Mouse (Mus musculus) limb, embryonic 11.5 days (tissue): ENCODE data around the gene 1700003E16Rik. TPM values are rescaled to one million over a fixed set of nuclear protein-coding genes. Genes with fewer than 3 reads are reported as not detected.

ENCODE experiments used
- ATAC-seq: fragments of 200-750 bp; cut with Nextera tagmentation; 2 replicates; pipeline ENCODE4 v1.8.0; 2017; ENCODE audit warnings: low read depth; ENCODE audit not compliant: insufficient number of reproducible peaks, low FRiP score, low TSS enrichment
- DNase-seq: peaks from one replicate; pipeline ENCODE4 v3.0.0-alpha.2; 2015; ENCODE audit warnings: low spot score
- H3K27ac ChIP-seq: fragments of 300-500 bp; sonication (generic); replicated peaks from 2 replicates; pipeline ENCODE4 v1.5.1; 2014; ENCODE audit warnings: low read depth, mild to moderate bottlenecking, low read length
- H3K27me3 ChIP-seq: fragments of 300-500 bp; sonication (generic); 2 replicates; pipeline ENCODE4 v1.6.1; 2014; ENCODE audit warnings: mild to moderate bottlenecking, low read length, mixed read lengths; ENCODE audit not compliant: control insufficient read depth, insufficient read depth
- H3K36me3 ChIP-seq: fragments of 300-500 bp; sonication (generic); 2 replicates; pipeline ENCODE4 v1.6.1; 2014; ENCODE audit warnings: mild to moderate bottlenecking, low read length, moderate library complexity, mixed read lengths; ENCODE audit not compliant: control insufficient read depth, insufficient read depth
- H3K4me1 ChIP-seq: fragments of 300-500 bp; sonication (generic); 2 replicates; pipeline ENCODE4 v1.6.1; 2014; ENCODE audit warnings: low read length, mixed read lengths; ENCODE audit not compliant: control insufficient read depth, insufficient read depth
- H3K4me2 ChIP-seq: fragments of 300-500 bp; sonication (generic); 2 replicates; pipeline ENCODE4 v1.6.1; 2014; ENCODE audit warnings: low read depth, mild to moderate bottlenecking, moderate library complexity; ENCODE audit not compliant: severe bottlenecking
- H3K4me3 ChIP-seq: fragments of 300-500 bp; sonication (generic); 2 replicates; pipeline ENCODE4 v1.5.1; 2014; ENCODE audit warnings: low read depth, low read length
- H3K9ac ChIP-seq: fragments of 300-500 bp; sonication (generic); 2 replicates; pipeline ENCODE4 v1.6.1; 2014; ENCODE audit warnings: mild to moderate bottlenecking, low read length
- H3K9me3 ChIP-seq: fragments of 300-500 bp; sonication (generic); 2 replicates; pipeline ENCODE4 v1.6.1; 2016; ENCODE audit warnings: low read length; ENCODE audit not compliant: control insufficient read depth
- WGBS: fragments of 180-500 bp; shearing (Covaris S2); extraction: QIAGEN DNeasy Blood & Tissue Kit; methylation state at CpG from one replicate; pipeline ENCODE4 v1.1.7; 2014; 5-methylcytosine and 5-hydroxymethylcytosine counted together
- polyA plus RNA-seq: library from polyadenylated mRNA; unstranded; fragments of >200 nt; fragmentation: Nextera tagmentation; extraction: Ambion mirVana; gene quantifications from 2 replicates; pipeline ENCODE4 v1.2.1, GENCODE M21; 2014

The 1700003E16Rik gene
- polyA plus RNA-seq, 1 experiment from 2014 or later = 1.1 TPM

DNA sequence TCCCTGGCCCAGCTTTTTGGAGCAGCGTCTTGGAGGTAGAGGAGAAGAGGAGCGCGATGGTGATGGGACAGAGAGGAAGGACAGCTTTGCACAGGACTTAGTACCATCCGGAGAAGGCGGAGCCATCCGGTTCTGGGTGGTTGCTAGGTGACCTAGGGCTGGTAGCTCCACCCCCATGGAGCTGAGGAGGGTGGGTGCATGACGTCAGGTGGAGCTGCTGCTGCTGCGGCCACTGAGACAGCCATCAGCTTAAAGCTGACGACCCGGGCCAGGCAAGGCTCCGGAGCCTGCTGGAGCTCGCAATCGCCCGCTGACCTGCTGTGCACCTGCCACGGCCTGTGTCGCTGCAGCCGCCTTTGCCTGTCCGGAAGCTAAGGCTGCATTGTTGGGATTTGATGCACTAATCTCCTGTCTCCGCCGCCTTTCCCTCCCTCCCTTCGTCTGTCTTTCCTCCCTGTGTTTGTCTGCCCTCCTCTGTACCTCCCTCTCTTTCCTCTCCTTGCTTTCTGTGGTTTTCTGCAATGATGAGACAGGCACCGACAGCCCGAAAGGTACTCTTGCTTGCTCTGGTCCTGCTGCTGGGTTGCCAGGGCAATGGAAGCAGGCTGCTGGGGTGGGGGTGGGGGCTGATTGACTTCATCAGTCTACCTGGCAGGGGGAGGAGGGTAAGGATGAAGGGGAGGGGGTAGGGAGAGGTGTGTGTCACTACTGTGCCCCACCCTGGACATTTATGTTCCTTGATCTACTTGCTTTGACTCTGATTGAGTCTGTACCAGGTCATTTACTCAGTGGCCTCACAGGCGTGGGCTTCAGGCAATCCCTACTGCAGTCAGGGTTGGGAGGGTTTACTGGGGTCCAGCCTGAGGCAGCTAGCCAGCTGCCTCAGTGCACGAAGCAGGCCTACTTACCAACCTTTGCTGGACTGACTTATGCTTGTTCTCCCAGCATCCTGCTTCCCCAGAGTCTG, 30.0 kb downstream of the 1700003E16Rik start:
- peak overlapping the region; percentile 50 for H3K4me2 ChIP-seq

DNA sequence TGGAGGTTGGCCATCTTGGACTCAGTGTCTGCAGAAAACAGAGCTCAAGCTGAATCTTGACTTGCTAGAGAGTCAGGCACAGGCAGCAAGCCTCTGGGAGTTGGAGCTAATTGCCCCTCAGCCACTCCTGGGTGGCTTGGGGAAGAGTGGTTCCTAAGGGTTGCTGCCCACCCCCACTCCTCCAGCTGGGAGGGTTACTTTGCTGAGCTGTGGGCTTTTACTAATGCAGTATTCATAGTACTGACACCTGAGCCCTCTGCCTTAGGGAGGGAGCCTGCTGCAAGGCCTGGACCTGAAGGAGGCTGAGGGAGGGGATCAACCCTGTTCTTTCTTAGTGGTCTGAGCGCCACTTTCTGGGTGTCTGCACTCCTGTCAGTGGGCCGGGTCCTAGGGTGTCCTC, 30.7 kb downstream of the 1700003E16Rik start:
- Histone ChIP-seq H3K36me3 (peaks cover 14% of the 10 kb centered on the region), H3K27me3 (no peaks in the 10 kb centered on the region), H3K4me2 (peak overlapping the region; percentile 50; the same call in 1 of the 2 replicates), H3K27ac (peak overlapping the region; percentile 67), H3K9ac (no peak overlapping the region; the same call in 1 of the 2 replicates), H3K9me3 (no peaks in the 10 kb centered on the region), H3K4me3 (no peak overlapping the region), H3K4me1 (peaks cover 23% of the 10 kb centered on the region)
- no peak for ATAC-seq
- DNase-seq = peak; percentile 34
- 67% methylated on average over 2 of the region's 2 CpGs for WGBS

More for the DNA sequence above, 30.0 kb downstream of the 1700003E16Rik start:
- Histone ChIP-seq H3K9me3 (no peaks in the 10 kb centered on the region), H3K27me3 (no peaks in the 10 kb centered on the region), H3K9ac (peak overlapping the region; percentile 27), H3K4me1 (peaks cover 23% of the 10 kb centered on the region), H3K4me3 (peak overlapping the region; percentile 14), H3K36me3 (peaks cover 8% of the 10 kb centered on the region), H3K27ac (peak overlapping the region; percentile 67)
- ATAC-seq = peak; percentile 87
- 7% methylated on average over 25 of the region's 25 CpGs for WGBS
- DNase-seq = peak; percentile 75

DNA sequence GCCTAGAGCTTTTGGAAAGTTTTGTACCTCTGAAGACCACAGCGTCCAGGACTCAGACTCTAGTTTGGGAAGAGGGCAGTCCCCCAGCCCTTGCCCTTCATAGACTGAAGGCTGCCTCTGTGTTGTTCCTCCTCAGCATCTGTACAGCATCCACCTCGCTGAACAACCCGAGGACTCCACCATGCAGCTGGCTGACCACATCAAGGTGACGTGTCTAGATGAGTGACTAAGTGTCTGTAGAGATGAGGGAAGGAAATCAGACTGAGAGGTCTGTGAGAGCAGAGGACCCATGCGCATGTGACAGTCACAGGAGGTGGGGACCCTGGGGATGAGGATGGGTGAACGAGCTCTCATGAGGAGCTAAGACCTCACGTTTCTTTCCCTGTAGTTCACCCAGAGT, 37.4 kb downstream of the 1700003E16Rik start:
- H3K27me3 ChIP-seq = no peaks in the 10 kb centered on the region
- H3K9ac ChIP-seq = no peak overlapping the region
- no peak for DNase-seq
- no peaks in the 10 kb centered on the region for H3K4me1 ChIP-seq
- peaks cover 45% of the 10 kb centered on the region for H3K36me3 ChIP-seq
- no peaks in the 10 kb centered on the region for H3K9me3 ChIP-seq
- H3K27ac ChIP-seq = no peak overlapping the region
- H3K4me2 ChIP-seq = no peak overlapping the region
- 91% methylated on average over 7 of the region's 7 CpGs for WGBS
- no peak for ATAC-seq
- H3K4me3 ChIP-seq = no peak overlapping the region

DNA sequence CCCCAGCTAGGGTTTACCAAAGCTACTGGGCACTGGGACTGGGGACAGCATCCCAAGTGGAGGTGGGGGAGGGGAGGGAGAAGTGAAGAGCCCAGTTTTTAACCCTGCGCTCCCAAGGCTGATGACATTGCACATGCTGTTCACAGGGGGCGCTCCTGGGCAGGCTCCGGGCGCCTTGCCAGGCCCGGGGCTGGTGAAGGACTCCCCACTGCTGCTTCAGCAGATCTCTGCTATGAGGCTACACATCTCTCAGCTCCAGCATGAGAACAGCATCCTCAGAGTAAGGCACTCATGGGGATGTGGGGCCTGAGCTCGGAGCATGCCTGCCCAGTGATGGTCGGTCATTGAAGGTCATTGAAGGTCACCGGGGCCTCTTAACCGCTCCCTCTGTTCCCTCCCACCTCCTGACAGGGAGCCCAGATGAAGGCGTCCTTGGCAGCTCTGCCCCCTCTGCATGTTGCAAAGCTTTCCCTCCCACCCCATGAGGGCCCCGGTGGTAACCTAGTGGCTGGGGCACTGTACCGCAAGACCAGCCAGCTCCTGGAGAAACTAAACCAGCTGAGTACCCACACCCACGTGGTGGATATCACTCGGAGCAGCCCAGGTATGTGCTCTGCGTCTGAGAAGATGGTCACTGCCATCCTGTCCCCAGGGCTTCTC, 41.3 kb downstream of the 1700003E16Rik start:
- ATAC-seq (no peak), DNase-seq (peak; percentile 29)
- no peak overlapping the region for H3K4me3 ChIP-seq
- WGBS = 45% methylated on average over 15 of the region's 15 CpGs
- no peak overlapping the region for H3K4me2 ChIP-seq
- H3K9me3 ChIP-seq = no peaks in the 10 kb centered on the region
- no peaks in the 10 kb centered on the region for H3K4me1 ChIP-seq
- no peak overlapping the region for H3K9ac ChIP-seq
- peaks cover 31% of the 10 kb centered on the region for H3K36me3 ChIP-seq
- no peaks in the 10 kb centered on the region for H3K27me3 ChIP-seq
- H3K27ac ChIP-seq = no peak overlapping the region

DNA sequence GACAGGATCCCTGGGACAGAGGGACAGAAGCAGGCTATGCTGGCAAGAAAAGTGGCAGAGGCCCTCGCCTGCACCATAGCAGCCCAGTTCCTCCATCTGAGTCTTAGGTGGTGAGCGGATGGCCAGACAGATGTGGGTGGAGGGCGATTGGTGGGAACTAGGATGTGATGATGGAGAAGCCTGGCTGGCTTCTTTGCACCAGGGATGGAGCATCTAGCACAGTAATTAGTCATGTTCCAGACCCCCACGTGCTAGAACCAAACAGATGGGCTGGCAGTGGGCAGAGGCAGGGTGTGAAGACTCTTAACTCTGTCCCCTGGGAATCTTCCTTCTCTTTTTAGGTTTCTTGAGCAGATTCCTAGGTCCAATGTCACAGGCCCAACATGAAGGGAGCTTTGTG, 47.1 kb downstream of the 1700003E16Rik start:
- Histone ChIP-seq H3K9me3 (no peaks in the 10 kb centered on the region), H3K27ac (no peak overlapping the region), H3K9ac (no peak overlapping the region), H3K27me3 (no peaks in the 10 kb centered on the region), H3K4me3 (no peak overlapping the region), H3K4me2 (no peak overlapping the region), H3K4me1 (no peaks in the 10 kb centered on the region), H3K36me3 (peaks cover 2% of the 10 kb centered on the region; the same call in 1 of the 2 replicates)
- ATAC-seq (no peak), DNase-seq (no peak)
- 80% methylated on average over 4 of the region's 4 CpGs for WGBS

DNA sequence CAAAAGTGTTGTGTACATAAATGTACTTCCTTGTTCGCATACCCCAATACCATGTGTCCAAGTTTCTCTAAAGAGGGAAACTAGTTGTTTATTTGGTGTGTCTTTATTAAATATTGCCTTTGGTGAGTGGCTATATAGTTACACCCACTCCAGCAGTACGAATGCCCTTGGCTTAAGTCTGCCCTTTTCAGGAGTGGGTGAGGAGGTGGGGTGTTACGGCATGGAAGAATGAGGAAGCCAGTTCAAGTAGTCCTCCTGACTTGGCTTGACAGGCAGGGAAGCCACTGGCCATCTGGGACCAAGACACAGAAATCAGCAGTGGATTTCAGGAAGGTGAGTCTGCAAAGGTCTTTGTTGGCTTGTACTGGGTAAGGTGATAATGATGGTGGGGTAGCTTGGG, 49.6 kb downstream of the 1700003E16Rik start:
- 93% methylated on average over 3 of the region's 3 CpGs for WGBS
- Histone ChIP-seq H3K36me3 (no peaks in the 10 kb centered on the region), H3K27ac (no peak overlapping the region), H3K4me2 (no peak overlapping the region), H3K4me1 (no peaks in the 10 kb centered on the region), H3K4me3 (no peak overlapping the region), H3K9ac (no peak overlapping the region), H3K27me3 (no peaks in the 10 kb centered on the region), H3K9me3 (no peaks in the 10 kb centered on the region)
- no peak for DNase-seq
- ATAC-seq = no peak

- DNase-seq = no peak
- Histone ChIP-seq H3K9ac (no peak overlapping the region), H3K4me3 (no peak overlapping the region), H3K4me1 (no peaks in the 10 kb centered on the region), H3K27me3 (no peaks in the 10 kb centered on the region), H3K27ac (no peak overlapping the region), H3K9me3 (no peaks in the 10 kb centered on the region), H3K4me2 (no peak overlapping the region), H3K36me3 (no peaks in the 10 kb centered on the region)
- ATAC-seq = no peak
- WGBS = 86% methylated on average over 11 of the region's 11 CpGs
Measured at GRCm38 (mm10) chr6:83206321-83206720, 50.1 kb downstream of the 1700003E16Rik start.

DNA sequence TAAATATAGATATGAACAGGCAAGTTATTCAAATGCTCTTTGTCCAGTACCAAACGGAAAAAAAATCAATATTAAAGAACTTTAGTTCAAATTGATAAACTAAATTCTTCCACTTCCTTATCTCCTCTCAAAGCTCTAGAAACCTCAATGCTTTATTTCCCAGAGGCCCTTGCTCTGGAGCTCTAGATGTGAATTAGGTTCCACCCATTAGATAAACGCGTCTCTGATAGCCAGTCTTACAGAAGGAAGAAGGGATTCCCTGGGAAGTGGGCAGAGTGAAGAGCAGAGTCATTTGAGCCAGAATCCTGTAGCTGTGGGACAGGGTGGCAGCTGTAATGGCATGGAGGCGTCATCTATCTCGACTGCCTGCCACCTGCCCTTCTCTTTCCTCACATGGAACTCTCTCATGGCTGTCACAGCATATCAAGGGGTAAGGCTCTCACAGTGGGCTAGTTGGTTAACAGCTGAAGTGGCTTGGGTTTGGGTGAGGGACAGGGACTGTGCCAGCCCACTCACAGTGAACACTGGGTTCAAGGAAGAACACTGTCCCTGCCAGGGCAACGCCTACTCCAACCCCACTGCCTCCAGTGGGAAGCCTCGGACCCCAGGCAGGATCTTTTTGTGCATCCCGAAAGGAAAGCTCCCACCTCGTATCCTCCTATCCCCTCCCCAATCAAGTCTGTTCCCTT, 51.3 kb downstream of the 1700003E16Rik start:
- H3K4me3 ChIP-seq = no peak overlapping the region
- DNase-seq (no peak), ATAC-seq (no peak)
- no peak overlapping the region for H3K27ac ChIP-seq
- no peak overlapping the region for H3K4me2 ChIP-seq
- H3K4me1 ChIP-seq = no peaks in the 10 kb centered on the region
- H3K27me3 ChIP-seq = no peaks in the 10 kb centered on the region
- 77% methylated on average over 9 of the region's 9 CpGs for WGBS
- H3K36me3 ChIP-seq = no peaks in the 10 kb centered on the region
- H3K9ac ChIP-seq = no peak overlapping the region
- H3K9me3 ChIP-seq = no peaks in the 10 kb centered on the region
